Mouse (Mus musculus): Measurements from ENCODE around the gene Rdh11. TPM values are rescaled to one million over a fixed set of nuclear protein-coding genes. Genes with fewer than 3 reads are reported as not detected.
A peak's percentile ranks its signal among the peaks of the same experiment; 100 is the strongest.

Rdh11 gene
- 29.6 and 30.0 TPM in 2 replicates for polyA plus RNA-seq (2014; fragmentation: Nextera tagmentation; extraction: Ambion mirVana)

GRCm38 (mm10) chr12:79192193-79192592 lies at the start of gene Rdh11:
Rdh11 (minus strand) TSS chr12:79192293.
- ATAC-seq (ENCODE audit: low FRiP score): peak; percentile 25; the same call in 1 of the 2 replicates

GRCm38 (mm10) chr12:79235485-79236080 lies 43.5 kb upstream of the Rdh11 start:
- DNase-seq (ENCODE audit: low spot score) (no peak), ATAC-seq (ENCODE audit: low FRiP score) (no peak)
- WGBS: 63% methylated on average over 11 of the region's 11 CpGs
- Histone ChIP-seq H3K36me3 (ENCODE audit: control insufficient read depth, insufficient read depth, low read length) (no peaks in the 10 kb centered on the region; the same call in 1 of the 2 replicates), H3K27me3 (ENCODE audit: control insufficient read depth, insufficient read depth, low read length) (no peaks in the 10 kb centered on the region), H3K4me3 (ENCODE audit: low read depth, low read length) (no peak overlapping the region), H3K4me1 (replicated peaks; ENCODE audit: control insufficient read depth, insufficient read depth, low read length) (no peaks in the 10 kb centered on the region), H3K27ac (ENCODE audit: low read depth, low read length) (no peak overlapping the region), H3K9ac (ENCODE audit: low read depth, low read length) (no peak overlapping the region), H3K9me3 (ENCODE audit: control insufficient read depth, low read length) (no peaks in the 10 kb centered on the region), H3K4me2 (replicated peaks; ENCODE audit: low read depth, low read length) (no peak overlapping the region)

More at GRCm38 (mm10) chr12:79192193-79192592, at the start of gene Rdh11:
- 63% methylated on average over 6 of the region's 6 CpGs for WGBS
- Histone ChIP-seq H3K4me2 (replicated peaks; ENCODE audit: low read depth, low read length) (peak within 1 kb of the TSS; percentile 62), H3K27ac (ENCODE audit: low read depth, low read length) (no peak within 1 kb of the TSS), H3K4me3 (ENCODE audit: low read depth, low read length) (peak within 1 kb of the TSS; percentile 62), H3K4me1 (replicated peaks; ENCODE audit: control insufficient read depth, insufficient read depth, low read length) (0 out of 2 replicates have a peak, but pooled peaks cover 4% of the 10 kb centered on the region), H3K9ac (ENCODE audit: low read depth, low read length) (peak within 1 kb of the TSS; percentile 34), H3K9me3 (ENCODE audit: control insufficient read depth, low read length) (no peaks in the 10 kb centered on the region), H3K36me3 (ENCODE audit: control insufficient read depth, insufficient read depth, low read length) (no peaks in the 10 kb centered on the region), H3K27me3 (ENCODE audit: control insufficient read depth, insufficient read depth, low read length) (no peaks in the 10 kb centered on the region)
- DNase-seq (ENCODE audit: low spot score): no peak

GRCm38 (mm10) chr12:79217511-79217910 lies 25.4 kb upstream of the Rdh11 start:
- Histone ChIP-seq H3K27me3 (ENCODE audit: control insufficient read depth, insufficient read depth, low read length) (no peaks in the 10 kb centered on the region), H3K9me3 (ENCODE audit: control insufficient read depth, low read length) (no peaks in the 10 kb centered on the region), H3K27ac (ENCODE audit: low read depth, low read length) (no peak overlapping the region), H3K4me2 (replicated peaks; ENCODE audit: low read depth, low read length) (no peak overlapping the region), H3K4me1 (replicated peaks; ENCODE audit: control insufficient read depth, insufficient read depth, low read length) (no peaks in the 10 kb centered on the region), H3K36me3 (ENCODE audit: control insufficient read depth, insufficient read depth, low read length) (no peaks in the 10 kb centered on the region), H3K4me3 (ENCODE audit: low read depth, low read length) (no peak overlapping the region), H3K9ac (ENCODE audit: low read depth, low read length) (no peak overlapping the region)
- ATAC-seq (ENCODE audit: low FRiP score) (no peak), DNase-seq (ENCODE audit: low spot score) (no peak)
- 74% methylated on average over 4 of the region's 5 CpGs for WGBS

GRCm38 (mm10) chr12:79211447-79211846 lies 19.4 kb upstream of the Rdh11 start:
- no peak overlapping the region for H3K27ac ChIP-seq (ENCODE audit: low read depth, low read length)
- no peak for ATAC-seq (ENCODE audit: low FRiP score)
- H3K9me3 ChIP-seq (ENCODE audit: control insufficient read depth, low read length): no peaks in the 10 kb centered on the region
- no peak overlapping the region for H3K9ac ChIP-seq (ENCODE audit: low read depth, low read length)
- no peaks in the 10 kb centered on the region for H3K4me1 ChIP-seq (replicated peaks; ENCODE audit: control insufficient read depth, insufficient read depth, low read length)
- WGBS: 87% methylated on average over 8 of the region's 8 CpGs
- H3K4me3 ChIP-seq (ENCODE audit: low read depth, low read length): no peak overlapping the region
- no peaks in the 10 kb centered on the region for H3K36me3 ChIP-seq (ENCODE audit: control insufficient read depth, insufficient read depth, low read length)
- DNase-seq (ENCODE audit: low spot score): no peak
- no peaks in the 10 kb centered on the region for H3K27me3 ChIP-seq (ENCODE audit: control insufficient read depth, insufficient read depth, low read length)
- no peak overlapping the region for H3K4me2 ChIP-seq (replicated peaks; ENCODE audit: low read depth, low read length)

GRCm38 (mm10) chr12:79208703-79209464 lies 16.8 kb upstream of the Rdh11 start, which contains the start of gene Rdh12:
Rdh12 (plus strand) TSS chr12:79208914.
- Histone ChIP-seq H3K27ac (ENCODE audit: low read depth, low read length) (no peak within 1 kb of the TSS), H3K4me2 (replicated peaks; ENCODE audit: low read depth, low read length) (peak within 1 kb of the TSS; percentile 50), H3K36me3 (ENCODE audit: control insufficient read depth, insufficient read depth, low read length) (no peaks in the 10 kb centered on the region), H3K9me3 (ENCODE audit: control insufficient read depth, low read length) (no peaks in the 10 kb centered on the region), H3K27me3 (ENCODE audit: control insufficient read depth, insufficient read depth, low read length) (no peaks in the 10 kb centered on the region), H3K4me1 (replicated peaks; ENCODE audit: control insufficient read depth, insufficient read depth, low read length) (no peaks in the 10 kb centered on the region), H3K4me3 (ENCODE audit: low read depth, low read length) (peak within 1 kb of the TSS; percentile 29), H3K9ac (ENCODE audit: low read depth, low read length) (peak within 1 kb of the TSS; percentile 17; the same call in 1 of the 2 replicates)
- DNase-seq (ENCODE audit: low spot score) (peak; percentile 51), ATAC-seq (ENCODE audit: low FRiP score) (no peak)
- WGBS: 4% methylated on average over 13 of the region's 13 CpGs

GRCm38 (mm10) chr12:79201882-79202281 lies 9.8 kb upstream of the Rdh11 start:
- no peak overlapping the region for H3K4me2 ChIP-seq (replicated peaks; ENCODE audit: low read depth, low read length)
- no peaks in the 10 kb centered on the region for H3K36me3 ChIP-seq (ENCODE audit: control insufficient read depth, insufficient read depth, low read length)
- DNase-seq (ENCODE audit: low spot score) (no peak), ATAC-seq (ENCODE audit: low FRiP score) (no peak)
- H3K4me3 ChIP-seq (ENCODE audit: low read depth, low read length): no peak overlapping the region
- no peak overlapping the region for H3K27ac ChIP-seq (ENCODE audit: low read depth, low read length)
- WGBS: 67% methylated on average over 3 of the region's 3 CpGs
- H3K9ac ChIP-seq (ENCODE audit: low read depth, low read length): no peak overlapping the region
- no peaks in the 10 kb centered on the region for H3K9me3 ChIP-seq (ENCODE audit: control insufficient read depth, low read length)
- H3K27me3 ChIP-seq (ENCODE audit: control insufficient read depth, insufficient read depth, low read length): no peaks in the 10 kb centered on the region
- H3K4me1 ChIP-seq (replicated peaks; ENCODE audit: control insufficient read depth, insufficient read depth, low read length): no peaks in the 10 kb centered on the region

- Histone ChIP-seq H3K9ac (ENCODE audit: low read depth, low read length) (no peak overlapping the region), H3K4me2 (replicated peaks; ENCODE audit: low read depth, low read length) (no peak overlapping the region), H3K4me3 (ENCODE audit: low read depth, low read length) (no peak overlapping the region), H3K4me1 (replicated peaks; ENCODE audit: control insufficient read depth, insufficient read depth, low read length) (no peaks in the 10 kb centered on the region), H3K27ac (ENCODE audit: low read depth, low read length) (no peak overlapping the region), H3K27me3 (ENCODE audit: control insufficient read depth, insufficient read depth, low read length) (no peaks in the 10 kb centered on the region), H3K36me3 (ENCODE audit: control insufficient read depth, insufficient read depth, low read length) (no peaks in the 10 kb centered on the region), H3K9me3 (ENCODE audit: control insufficient read depth, low read length) (no peaks in the 10 kb centered on the region)
- 86% methylated on average over 5 of the region's 5 CpGs for WGBS
- ATAC-seq (ENCODE audit: low FRiP score) (no peak), DNase-seq (ENCODE audit: low spot score) (no peak)
These were observed 5.0 kb upstream of the Rdh11 start for GRCm38 (mm10) chr12:79197105-79197504.

GRCm38 (mm10) chr12:79193441-79193840 lies 1.3 kb upstream of the Rdh11 start:
- 9% methylated on average over 3 of the region's 3 CpGs for WGBS
- Histone ChIP-seq H3K27ac (ENCODE audit: low read depth, low read length) (no peak overlapping the region), H3K9me3 (ENCODE audit: control insufficient read depth, low read length) (no peaks in the 10 kb centered on the region)

More at GRCm38 (mm10) chr12:79193441-79193840, 1.3 kb upstream of the Rdh11 start:
- no peak for ATAC-seq (ENCODE audit: low FRiP score)
- Histone ChIP-seq H3K9ac (ENCODE audit: low read depth, low read length) (no peak overlapping the region), H3K27me3 (ENCODE audit: control insufficient read depth, insufficient read depth, low read length) (no peaks in the 10 kb centered on the region), H3K4me1 (replicated peaks; ENCODE audit: control insufficient read depth, insufficient read depth, low read length) (0 out of 2 replicates have a peak, but pooled peaks cover 4% of the 10 kb centered on the region), H3K4me2 (replicated peaks; ENCODE audit: low read depth, low read length) (no peak overlapping the region), H3K4me3 (ENCODE audit: low read depth, low read length) (no peak overlapping the region), H3K36me3 (ENCODE audit: control insufficient read depth, insufficient read depth, low read length) (no peaks in the 10 kb centered on the region)
- peak; percentile 79 for DNase-seq (ENCODE audit: low spot score)
